Mouse (Mus musculus) megakaryocyte, embryonic 14.5 days (primary cell): ENCODE results near the gene St8sia6. TPM values are rescaled to one million over a fixed set of nuclear protein-coding genes. Genes with fewer than 3 reads are reported as not detected.
A peak's percentile ranks its signal among the peaks of the same experiment; 100 is the strongest.
"Not testable (repeated sequence)": the region's sequence is repeated elsewhere in the genome, so short reads cannot be mapped to it uniquely, and the experiment has no call there.

Experiments used
- H3K27me3 ChIP-seq: replicated peaks from 2 replicates; pipeline ENCODE3; 2012; ENCODE audit warnings: inconsistent platforms
- H3K36me3 ChIP-seq: replicated peaks from 2 replicates; pipeline ENCODE3; 2012; ENCODE audit warnings: low read length, inconsistent platforms, mixed read lengths
- H3K4me1 ChIP-seq: 2 replicates; pipeline ENCODE4 v1.6.1; 2012; ENCODE audit warnings: inconsistent platforms
- H3K4me3 ChIP-seq: replicated peaks from 2 replicates; pipeline ENCODE3; 2012; ENCODE audit warnings: moderate library complexity, mild to moderate bottlenecking, inconsistent platforms
- H3K9me3 ChIP-seq: 2 replicates; pipeline ENCODE4 v1.6.1; 2012; ENCODE audit warnings: inconsistent platforms
- FLI1 ChIP-seq: IDR thresholded peaks from 2 replicates; pipeline ENCODE4 v1.6.1; 2012; ENCODE audit warnings: low read length, inconsistent platforms, mixed read lengths
- GATA1 ChIP-seq: IDR thresholded peaks from 3 replicates; pipeline ENCODE4 v1.6.1; 2012; ENCODE audit warnings: mixed read lengths, low read length, inconsistent platforms, borderline replicate concordance
- polyA plus RNA-seq: library from polyadenylated mRNA; stranded (reverse); fragments of >175 nt; gene quantifications from 2 replicates; pipeline ENCODE4 v1.2.3, GENCODE M21; 2012; ENCODE audit warnings: low replicate concordance; ENCODE audit not compliant: insufficient read depth

Gene St8sia6
- polyA plus RNA-seq, 1 experiment = 0.50 TPM

- H3K9me3 ChIP-seq = no peaks in the 10 kb centered on the region
- H3K4me3 ChIP-seq = peak overlapping the region; percentile 95
- peaks cover 36% of the 10 kb centered on the region for H3K4me1 ChIP-seq
- peaks cover 47% of the 10 kb centered on the region for H3K27me3 ChIP-seq
- no peaks in the 10 kb centered on the region for H3K36me3 ChIP-seq
- TF ChIP-seq GATA1 (no peak), FLI1 (no peak)
Measured at GRCm38 (mm10) chr2:13792256-13793005, 1.4 kb downstream of the St8sia6 start.

GRCm38 (mm10) chr2:13791598-13791997 is 2.3 kb downstream of the St8sia6 start:
- no peak for TF ChIP-seq GATA1
- no peak for TF ChIP-seq FLI1
- Histone ChIP-seq H3K36me3 (no peaks in the 10 kb centered on the region), H3K4me1 (peaks cover 39% of the 10 kb centered on the region), H3K9me3 (no peaks in the 10 kb centered on the region), H3K27me3 (peaks cover 39% of the 10 kb centered on the region), H3K4me3 (no peak overlapping the region)

- H3K36me3 ChIP-seq = no peaks in the 10 kb centered on the region
- no peak overlapping the region for H3K4me3 ChIP-seq
- no peak for TF ChIP-seq GATA1
- no peak for TF ChIP-seq FLI1
- H3K27me3 ChIP-seq = peaks cover 25% of the 10 kb centered on the region
- no peaks in the 10 kb centered on the region for H3K9me3 ChIP-seq
- H3K4me1 ChIP-seq = peaks cover 55% of the 10 kb centered on the region
Measured at GRCm38 (mm10) chr2:13789365-13789764, 4.5 kb downstream of the St8sia6 start.

- Histone ChIP-seq H3K9me3 (no peaks in the 10 kb centered on the region), H3K4me1 (peaks cover 40% of the 10 kb centered on the region), H3K27me3 (peaks cover 4% of the 10 kb centered on the region), H3K36me3 (no peaks in the 10 kb centered on the region), H3K4me3 (no peak overlapping the region)
- TF ChIP-seq FLI1 (no peak), GATA1 (no peak)
Measured at GRCm38 (mm10) chr2:13786577-13787168, 7.2 kb downstream of the St8sia6 start.

GRCm38 (mm10) chr2:13785992-13786391 is 7.9 kb downstream of the St8sia6 start:
- not testable (repeated sequence) for H3K9me3 ChIP-seq, H3K4me3 ChIP-seq, H3K27me3 ChIP-seq, H3K36me3 ChIP-seq
- H3K4me1 ChIP-seq = peaks cover 40% of the 10 kb centered on the region

- Histone ChIP-seq H3K9me3 (no peaks in the 10 kb centered on the region), H3K4me3 (no peak overlapping the region), H3K36me3 (no peaks in the 10 kb centered on the region), H3K4me1 (peaks cover 37% of the 10 kb centered on the region), H3K27me3 (no peaks in the 10 kb centered on the region)
- TF ChIP-seq GATA1 = no peak
- no peak for TF ChIP-seq FLI1
Measured at GRCm38 (mm10) chr2:13785247-13785646, 8.6 kb downstream of the St8sia6 start.

GRCm38 (mm10) chr2:13784448-13784847 is 9.4 kb downstream of the St8sia6 start:
- no peaks in the 10 kb centered on the region for H3K9me3 ChIP-seq
- no peak overlapping the region for H3K4me3 ChIP-seq
- no peaks in the 10 kb centered on the region for H3K27me3 ChIP-seq
- H3K36me3 ChIP-seq = no peaks in the 10 kb centered on the region
- peaks cover 29% of the 10 kb centered on the region for H3K4me1 ChIP-seq
- no peak for TF ChIP-seq FLI1
- no peak for TF ChIP-seq GATA1

- no peak for TF ChIP-seq FLI1
- TF ChIP-seq GATA1 = no peak
- Histone ChIP-seq H3K4me3 (no peak overlapping the region), H3K9me3 (no peaks in the 10 kb centered on the region), H3K36me3 (no peaks in the 10 kb centered on the region), H3K4me1 (peaks cover 6% of the 10 kb centered on the region), H3K27me3 (no peaks in the 10 kb centered on the region)
Measured at GRCm38 (mm10) chr2:13777032-13777431, 16.8 kb downstream of the St8sia6 start.

- TF ChIP-seq GATA1 = no peak
- TF ChIP-seq FLI1 = no peak
- no peak overlapping the region for H3K4me3 ChIP-seq
- H3K36me3 ChIP-seq = no peaks in the 10 kb centered on the region
- H3K4me1 ChIP-seq = peaks cover 6% of the 10 kb centered on the region
- no peaks in the 10 kb centered on the region for H3K9me3 ChIP-seq
- H3K27me3 ChIP-seq = no peaks in the 10 kb centered on the region
Measured at GRCm38 (mm10) chr2:13776453-13776852, 17.4 kb downstream of the St8sia6 start.

GRCm38 (mm10) chr2:13775056-13775455 is 18.8 kb downstream of the St8sia6 start:
- no peak for TF ChIP-seq GATA1
- no peak for TF ChIP-seq FLI1
- no peaks in the 10 kb centered on the region for H3K9me3 ChIP-seq
- no peaks in the 10 kb centered on the region for H3K36me3 ChIP-seq
- no peak overlapping the region for H3K4me3 ChIP-seq
- peaks cover 6% of the 10 kb centered on the region for H3K4me1 ChIP-seq
- no peaks in the 10 kb centered on the region for H3K27me3 ChIP-seq

GRCm38 (mm10) chr2:13768524-13768923 is 25.3 kb downstream of the St8sia6 start:
- Histone ChIP-seq H3K9me3 (no peaks in the 10 kb centered on the region), H3K27me3 (peaks cover 42% of the 10 kb centered on the region), H3K4me3 (no peak overlapping the region), H3K4me1 (no peaks in the 10 kb centered on the region), H3K36me3 (no peaks in the 10 kb centered on the region)
- no peak for TF ChIP-seq FLI1
- TF ChIP-seq GATA1 = no peak
